Mouse (Mus musculus) intestine, embryonic 16.5 days (tissue): ENCODE measurements around the gene Efnb1. TPM values are rescaled to one million over a fixed set of nuclear protein-coding genes. Genes with fewer than 3 reads are reported as not detected.

ENCODE experiments used
- ATAC-seq: fragments of 200-750 bp; cut with Nextera tagmentation; 2 replicates; pipeline ENCODE4 v1.8.0; 2017; ENCODE audit warnings: moderate TSS enrichment, moderate library complexity
- H3K27ac ChIP-seq: fragments of 300-500 bp; sonication (generic); 2 replicates; pipeline ENCODE4 v1.5.1; 2014; ENCODE audit warnings: mild to moderate bottlenecking, low read length
- H3K27me3 ChIP-seq: fragments of 300-500 bp; sonication (generic); replicated peaks from 2 replicates; pipeline ENCODE4 v1.6.1; 2014; ENCODE audit warnings: low read length, control low read depth, mixed read lengths; ENCODE audit not compliant: control insufficient read depth, insufficient read depth
- H3K36me3 ChIP-seq: fragments of 300-500 bp; sonication (generic); 2 replicates; pipeline ENCODE4 v1.6.1; 2014; ENCODE audit warnings: low read length, control low read depth; ENCODE audit not compliant: control insufficient read depth, insufficient read depth
- H3K4me1 ChIP-seq: fragments of 300-500 bp; sonication (generic); 2 replicates; pipeline ENCODE4 v1.6.1; 2014; ENCODE audit warnings: low read length, control low read depth, mixed read lengths; ENCODE audit not compliant: control insufficient read depth, insufficient read depth
- H3K4me2 ChIP-seq: fragments of 300-500 bp; sonication (generic); 2 replicates; pipeline ENCODE4 v1.6.1; 2014; ENCODE audit warnings: low read depth, low read length, control low read depth
- H3K4me3 ChIP-seq: fragments of 300-500 bp; sonication (generic); 2 replicates; pipeline ENCODE4 v1.5.1; 2014; ENCODE audit warnings: mild to moderate bottlenecking, low read length
- H3K9ac ChIP-seq: fragments of 300-500 bp; sonication (generic); 2 replicates; pipeline ENCODE4 v1.6.1; 2014; ENCODE audit warnings: low read depth, low read length
- H3K9me3 ChIP-seq: fragments of 300-500 bp; sonication (generic); 2 replicates; pipeline ENCODE4 v1.6.1; 2016; ENCODE audit warnings: low read length, control low read depth; ENCODE audit not compliant: control insufficient read depth
- WGBS: fragments of 180-500 bp; shearing (Covaris S2); extraction: QIAGEN DNeasy Blood & Tissue Kit; methylation state at CpG from one replicate; pipeline ENCODE4 v1.1.7; 2014; 5-methylcytosine and 5-hydroxymethylcytosine counted together
- polyA plus RNA-seq: library from polyadenylated mRNA; unstranded; fragments of >200 nt; fragmentation: Nextera tagmentation; extraction: Ambion mirVana; gene quantifications from 2 replicates; pipeline ENCODE4 v1.2.1, GENCODE M21; 2015

The Efnb1 gene
- polyA plus RNA-seq, 1 experiment from 2014 or later, result 18.3 TPM

- Histone ChIP-seq H3K4me1 (peaks cover 6% of the 10 kb centered on the region), H3K4me2 (no peak overlapping the region), H3K4me3 (no peak overlapping the region), H3K9ac (no peak overlapping the region), H3K36me3 (no peaks in the 10 kb centered on the region), H3K9me3 (no peaks in the 10 kb centered on the region), H3K27ac (peak overlapping the region; percentile 18; the same call in 1 of the 2 replicates), H3K27me3 (peaks cover 7% of the 10 kb centered on the region; the same call in 1 of the 2 replicates)
- 35% methylated on average over 5 of the region's 5 CpGs for WGBS
- peak; percentile 56; the same call in 1 of the 2 replicates for ATAC-seq
Measured at GRCm38 (mm10) chrX:99172301-99172700, 36.4 kb downstream of the Efnb1 start.

GRCm38 (mm10) chrX:99185081-99185596 is 49.2 kb downstream of the Efnb1 start:
- no peak overlapping the region for H3K27ac ChIP-seq
- no peaks in the 10 kb centered on the region for H3K36me3 ChIP-seq
- no peak overlapping the region for H3K4me2 ChIP-seq
- no peaks in the 10 kb centered on the region for H3K9me3 ChIP-seq
- H3K27me3 ChIP-seq, result peaks cover 10% of the 10 kb centered on the region
- no peak overlapping the region for H3K9ac ChIP-seq
- no peak for ATAC-seq
- WGBS, result 67% methylated on average over 8 of the region's 9 CpGs
- H3K4me3 ChIP-seq, result no peak overlapping the region
- H3K4me1 ChIP-seq, result no peaks in the 10 kb centered on the region

- no peaks in the 10 kb centered on the region for H3K9me3 ChIP-seq
- H3K4me1 ChIP-seq, result no peaks in the 10 kb centered on the region
- no peak for ATAC-seq
- H3K27me3 ChIP-seq, result peaks cover 16% of the 10 kb centered on the region
- no peak overlapping the region for H3K4me3 ChIP-seq
- no peak overlapping the region for H3K27ac ChIP-seq
- H3K4me2 ChIP-seq, result no peak overlapping the region
- H3K9ac ChIP-seq, result no peak overlapping the region
- no peaks in the 10 kb centered on the region for H3K36me3 ChIP-seq
- WGBS, result 58% methylated on average over 10 of the region's 10 CpGs
Measured at GRCm38 (mm10) chrX:99186497-99187435, 50.8 kb downstream of the Efnb1 start.

- H3K27ac ChIP-seq, result no peak overlapping the region
- no peaks in the 10 kb centered on the region for H3K9me3 ChIP-seq
- 65% methylated on average over 10 of the region's 10 CpGs for WGBS
- H3K9ac ChIP-seq, result no peak overlapping the region
- H3K27me3 ChIP-seq, result peaks cover 15% of the 10 kb centered on the region
- H3K4me2 ChIP-seq, result no peak overlapping the region
- no peaks in the 10 kb centered on the region for H3K36me3 ChIP-seq
- H3K4me3 ChIP-seq, result no peak overlapping the region
- no peak for ATAC-seq
- no peaks in the 10 kb centered on the region for H3K4me1 ChIP-seq
Measured at GRCm38 (mm10) chrX:99191441-99192087, 55.6 kb downstream of the Efnb1 start.

- peaks cover 19% of the 10 kb centered on the region; the same call in 1 of the 2 replicates for H3K27me3 ChIP-seq
- no peak overlapping the region for H3K27ac ChIP-seq
- no peak for ATAC-seq
- 37% methylated on average over 7 of the region's 9 CpGs for WGBS
- H3K9ac ChIP-seq, result no peak overlapping the region
- H3K4me3 ChIP-seq, result no peak overlapping the region
- no peaks in the 10 kb centered on the region for H3K9me3 ChIP-seq
- H3K36me3 ChIP-seq, result no peaks in the 10 kb centered on the region
- no peak overlapping the region for H3K4me2 ChIP-seq
- H3K4me1 ChIP-seq, result peaks cover 5% of the 10 kb centered on the region; the same call in 1 of the 2 replicates
Measured at GRCm38 (mm10) chrX:99196910-99197309, 61.0 kb downstream of the Efnb1 start.

GRCm38 (mm10) chrX:99198532-99198931 is 62.6 kb downstream of the Efnb1 start:
- Histone ChIP-seq H3K9me3 (no peaks in the 10 kb centered on the region), H3K27ac (peak overlapping the region; percentile 51; the same call in 1 of the 2 replicates), H3K9ac (peak overlapping the region; percentile 60), H3K4me3 (peak overlapping the region; percentile 35), H3K4me2 (peak overlapping the region; percentile 58), H3K36me3 (no peaks in the 10 kb centered on the region), H3K4me1 (peaks cover 5% of the 10 kb centered on the region; the same call in 1 of the 2 replicates), H3K27me3 (0 out of 2 replicates have a peak, but pooled peaks cover 15% of the 10 kb centered on the region)
- WGBS, result 37% methylated on average over 5 of the region's 9 CpGs
- 0 out of 2 replicates have a peak, but pooled peaks have one; percentile 14 for ATAC-seq

Other genes starting within 250 kb of the Efnb1 start
- gene Ophn1, start 245.1 kb upstream of the Efnb1 start, polyA plus RNA-seq, result 8.3 and 9.3 TPM in 2 replicates
- gene Yipf6, start 199.8 kb upstream of the Efnb1 start, polyA plus RNA-seq, result 26.9 and 27.8 TPM in 2 replicates
- 7.5 and 8.8 TPM in 2 replicates for gene Stard8, start 132.9 kb upstream of the Efnb1 start, polyA plus RNA-seq